Mouse (Mus musculus): ENCODE measurements around the gene Ccnh.

DNA sequence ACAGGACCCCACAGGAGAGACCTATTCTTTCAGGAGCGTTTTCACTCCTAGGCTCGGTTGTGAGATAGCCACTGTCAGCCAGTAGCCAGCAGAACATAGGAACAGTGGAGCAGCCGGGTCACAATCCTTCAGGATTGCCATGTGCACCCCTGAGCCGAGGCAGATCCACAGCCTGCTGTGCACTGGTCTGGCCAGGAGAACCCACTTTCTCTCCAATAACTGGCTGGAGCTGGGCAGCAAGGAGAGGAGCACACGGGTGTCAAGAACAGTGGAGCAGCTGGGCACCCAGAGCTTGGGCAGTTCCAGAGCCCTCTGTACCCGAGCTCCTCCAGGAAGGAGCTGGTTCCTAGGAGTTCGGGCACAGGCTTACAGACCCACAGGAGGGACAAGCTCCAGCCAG, 49.6 kb downstream of the Ccnh start:
- TF ChIP-seq CTCF (IDR thresholded peaks at IDR 0.05; ENCODE audit: borderline replicate concordance, insufficient read depth, low read length) (no peak), POLR2A (IDR thresholded peaks at IDR 0.05; ENCODE audit: low read depth, low read length) (no peak)
